Comparison of ENCODE assay signal across 8 mouse cellular contexts in genomic region chr2:180954061-180955047, GRCm38 (mm10). TPM values are rescaled to one million over a fixed set of nuclear protein-coding genes. Genes with fewer than 3 reads are reported as not detected.
DNase-seq lines count a peak whose midpoint lies in the region; ATAC-seq and TF ChIP-seq lines count a peak whose summit lies in the region.

Nkain4 (minus strand) TSS chr2:180954699.

- intact Hi-C loops in heart, adult 2 months (cut with DNase I), result no loop called here

- peak within 1 kb of the TSS; percentile 41 for H3K4me2 ChIP-seq in liver, embryonic 14.5 days (ENCODE audit: low read depth)
- H3K4me2 ChIP-seq in neural tube, embryonic 14.5 days (ENCODE audit: low read depth, low read length), result peak within 1 kb of the TSS; percentile 64

- H3K27ac ChIP-seq in cortical plate, adult 2 months (ENCODE audit: insufficient read depth, low read length), result peak within 1 kb of the TSS; percentile 27; the same call in 1 of the 2 replicates
- no peak within 1 kb of the TSS for H3K27ac ChIP-seq in heart, adult 2 months
- no peak within 1 kb of the TSS for H3K27ac ChIP-seq in liver, embryonic 14.5 days
- peak within 1 kb of the TSS; percentile 90 for H3K27ac ChIP-seq in neural tube, embryonic 14.5 days (ENCODE audit: low read depth, low read length)

- no peaks in the 10 kb centered on the region for H3K36me3 ChIP-seq in heart, adult 2 months (ENCODE audit: control insufficient read depth, insufficient read depth, low read length)
- no peaks in the 10 kb centered on the region for H3K36me3 ChIP-seq in liver, embryonic 14.5 days (replicated peaks; ENCODE audit: control insufficient read depth, insufficient read depth, low read depth)
- H3K36me3 ChIP-seq in neural tube, embryonic 14.5 days (ENCODE audit: control insufficient read depth, insufficient read depth, low read length), result no peaks in the 10 kb centered on the region

- no peak for DNase-seq in thymus, postnatal 0 days (ENCODE audit: low spot score)
- DNase-seq in thymus, postnatal 25 days, result no peak
- DNase-seq in heart, adult 2 months, result peak; percentile 30 to 44
- DNase-seq in kidney, postnatal 14 days, result peak; percentile 57
- no peak for DNase-seq in liver, embryonic 14.5 days (ENCODE audit: low read depth in 3 of 3, low spot score in 3 of 3)

- peak; percentile 18; the same call in 1 of the 2 replicates for TF ChIP-seq CTCF in cortical plate, adult 2 months (IDR thresholded peaks at IDR 0.05; ENCODE audit: extremely low read depth, insufficient read depth, low read length)
- peak; percentile 42 for TF ChIP-seq CTCF in heart, adult 2 months (IDR thresholded peaks at IDR 0.05)
- no peak for TF ChIP-seq CTCF in liver, embryonic 14.5 days (IDR thresholded peaks at IDR 0.05; ENCODE audit: low read depth)

- H3K79me2 ChIP-seq in heart, adult 2 months (replicated peaks; ENCODE audit: control insufficient read depth, insufficient read depth, low read length), result no peaks in the 10 kb centered on the region

- TF ChIP-seq POLR2A in cortical plate, adult 2 months (IDR thresholded peaks at IDR 0.05; ENCODE audit: extremely low read depth, insufficient read depth, low read length), result peak; percentile 40; the same call in 1 of the 2 replicates
- no peak for TF ChIP-seq POLR2A in heart, adult 2 months (IDR thresholded peaks at IDR 0.05; ENCODE audit: insufficient read depth, low read depth, low read length)

- 3% methylated on average over 50 of the region's 52 CpGs for WGBS in heart, adult 2 months
- 2% methylated on average over 52 of the region's 52 CpGs for WGBS in liver, embryonic 14.5 days (ENCODE audit: insufficient replicate concordance)
- WGBS in neural tube, embryonic 14.5 days, result 1% methylated on average over 52 of the region's 52 CpGs

- H3K9me3 ChIP-seq in liver, embryonic 14.5 days (ENCODE audit: control insufficient read depth, low read length), result no peaks in the 10 kb centered on the region
- H3K9me3 ChIP-seq in neural tube, embryonic 14.5 days (ENCODE audit: control insufficient read depth, low read length), result no peaks in the 10 kb centered on the region

- ATAC-seq in liver, embryonic 14.5 days (ENCODE audit: insufficient read depth), result no peak
- peak; percentile 93 for ATAC-seq in neural tube, embryonic 14.5 days (ENCODE audit: low read depth)
- ATAC-seq in activated CD4-positive, CD25-positive, alpha-beta regulatory T cell, adult 4 months, result no peak

- H3K4me1 ChIP-seq in cortical plate, adult 2 months (ENCODE audit: control insufficient read depth, insufficient read depth, low read length), result peaks cover 2% of the 10 kb centered on the region; the same call in 1 of the 2 replicates
- no peaks in the 10 kb centered on the region for H3K4me1 ChIP-seq in heart, adult 2 months (ENCODE audit: control insufficient read depth, insufficient read depth, low read length)
- no peaks in the 10 kb centered on the region for H3K4me1 ChIP-seq in liver, embryonic 14.5 days (replicated peaks; ENCODE audit: control insufficient read depth in 2 of 2, insufficient read depth in 2 of 2, low read length in 1 of 2)
- H3K4me1 ChIP-seq in neural tube, embryonic 14.5 days (ENCODE audit: control insufficient read depth, insufficient read depth, low read length), result peaks cover 26% of the 10 kb centered on the region

- H3K4me3 ChIP-seq in cortical plate, adult 2 months (ENCODE audit: insufficient read depth, low read length), result peak within 1 kb of the TSS; percentile 77
- H3K4me3 ChIP-seq in heart, adult 2 months, result peak within 1 kb of the TSS; percentile 47
- peak within 1 kb of the TSS in 1 of 2 experiments; percentile 27; a peak in 2 of 4 replicates for H3K4me3 ChIP-seq in liver, embryonic 14.5 days (ENCODE audit: insufficient read depth in 1 of 2, low read depth in 2 of 2, low read length in 2 of 2)
- peak within 1 kb of the TSS; percentile 46 for H3K4me3 ChIP-seq in neural tube, embryonic 14.5 days (ENCODE audit: low read depth, low read length)

- H3K27me3 ChIP-seq in heart, adult 2 months (ENCODE audit: control insufficient read depth, insufficient read depth, low read length), result 0 out of 2 replicates have a peak, but pooled peaks cover 2% of the 10 kb centered on the region
- peaks cover 40% of the 10 kb centered on the region for H3K27me3 ChIP-seq in liver, embryonic 14.5 days (ENCODE audit: control insufficient read depth, insufficient read depth, low read length)
- H3K27me3 ChIP-seq in neural tube, embryonic 14.5 days (ENCODE audit: control insufficient read depth, insufficient read depth, low read length), result no peaks in the 10 kb centered on the region

- peak within 1 kb of the TSS; percentile 40 for H3K9ac ChIP-seq in heart, adult 2 months (ENCODE audit: low read depth, low read length)
- no peak within 1 kb of the TSS for H3K9ac ChIP-seq in liver, embryonic 14.5 days (replicated peaks)
- peak within 1 kb of the TSS; percentile 61 for H3K9ac ChIP-seq in neural tube, embryonic 14.5 days (replicated peaks; ENCODE audit: low read depth, low read length)

- TF ChIP-seq EP300 in heart, adult 2 months (IDR thresholded peaks at IDR 0.05; ENCODE audit: insufficient read depth, low read depth, low read length), result no peak
- no peak for TF ChIP-seq EP300 in liver, embryonic 14.5 days (IDR thresholded peaks at IDR 0.05; ENCODE audit: low read depth)

RNA-seq across cellular contexts. Expression of gene Nkain4, which starts in this region (rescaled TPM):
- polyA plus RNA-seq in thymus, postnatal 0 days (2015; fragmentation: Nextera tagmentation; extraction: Ambion mirVana), result 28.0 and 30.0 TPM in 2 replicates
- polyA plus RNA-seq in cortical plate, adult 2 months (2012; rRNA removed), result 89.8 and 99.6 TPM in 2 replicates
- total RNA-seq in heart, adult 2 months (2021), result 1 to 10 TPM; 7.0 to 7.3 TPM
- 18.0 and 29.4 TPM in 2 replicates for polyA plus RNA-seq in heart, adult 2 months (2012; rRNA removed)
- 1.0 and 1.1 TPM in 2 replicates for polyA plus RNA-seq in liver, embryonic 14.5 days (2012; rRNA removed)
- polyA plus RNA-seq in liver, embryonic 14.5 days (2014; fragmentation: Nextera tagmentation; extraction: Ambion mirVana), result 1.3 and 1.5 TPM in 2 replicates
- polyA plus RNA-seq in neural tube, embryonic 14.5 days (2014; fragmentation: Nextera tagmentation; extraction: Ambion mirVana), result 86.5 and 97.0 TPM in 2 replicates
- polyA plus RNA-seq in activated CD4-positive, CD25-positive, alpha-beta regulatory T cell, adult 4 months (2017; shearing (Covaris generic)), result not detected

Comparison
In these comparisons a context has a peak if more than half of its experiments do, and no peak if none do; other contexts are left out.
1. DNase-seq: peak in heart, adult 2 months (2 of 2) and kidney, postnatal 14 days (single experiment); none in thymus, postnatal 0 days (single experiment), thymus, postnatal 25 days (single experiment) and liver, embryonic 14.5 days (0 of 3).
2. H3K27ac ChIP-seq: peak in cortical plate, adult 2 months (single experiment) and neural tube, embryonic 14.5 days (single experiment); none in heart, adult 2 months (single experiment) and liver, embryonic 14.5 days (single experiment).